Mouse (Mus musculus) olfactory bulb, adult 2 months (tissue): ENCODE results near the gene Ccr7. TPM values are rescaled to one million over a fixed set of nuclear protein-coding genes. Genes with fewer than 3 reads are reported as not detected.

Source experiments
- H3K27ac ChIP-seq: fragments of 200-500 bp; 2 replicates; pipeline ENCODE4 v1.5.1; 2012; ENCODE audit warnings: low read depth, low read length; ENCODE audit not compliant: insufficient read depth
- H3K4me1 ChIP-seq: fragments of 200-500 bp; 2 replicates; pipeline ENCODE4 v1.6.1; 2012; ENCODE audit warnings: low read length; ENCODE audit not compliant: control insufficient read depth, insufficient read depth
- H3K4me3 ChIP-seq: fragments of 200-500 bp; 2 replicates; pipeline ENCODE4 v1.5.1; 2012; ENCODE audit warnings: mild to moderate bottlenecking, low read depth, low read length, moderate library complexity; ENCODE audit not compliant: insufficient read depth
- CTCF ChIP-seq: fragments of 200-500 bp; IDR thresholded peaks from 2 replicates; pipeline ENCODE4 v1.5.1; 2012; ENCODE audit warnings: low read depth, mild to moderate bottlenecking, low read length, moderate library complexity; ENCODE audit not compliant: insufficient read depth
- POLR2A ChIP-seq: fragments of 200-500 bp; IDR thresholded peaks from 2 replicates; pipeline ENCODE4 v1.6.1; 2012; ENCODE audit warnings: mild to moderate bottlenecking, low read depth, low read length, moderate library complexity; ENCODE audit not compliant: insufficient read depth
- WGBS: fragments of 180-500 bp; shearing (Covaris S2); methylation state at CpG from one replicate; pipeline ENCODE4 v1.1.7; 2018; 5-methylcytosine and 5-hydroxymethylcytosine counted together
- polyA plus RNA-seq: library from polyadenylated mRNA; stranded (reverse); fragments of >200 nt; gene quantifications from 2 replicates; pipeline ENCODE4 v1.2.4, GENCODE M21; 2012; ENCODE audit warnings: low replicate concordance; ENCODE audit not compliant: missing spikeins, insufficient read depth, insufficient read length

Gene Ccr7
- not detected in 2 replicates for polyA plus RNA-seq

DNA sequence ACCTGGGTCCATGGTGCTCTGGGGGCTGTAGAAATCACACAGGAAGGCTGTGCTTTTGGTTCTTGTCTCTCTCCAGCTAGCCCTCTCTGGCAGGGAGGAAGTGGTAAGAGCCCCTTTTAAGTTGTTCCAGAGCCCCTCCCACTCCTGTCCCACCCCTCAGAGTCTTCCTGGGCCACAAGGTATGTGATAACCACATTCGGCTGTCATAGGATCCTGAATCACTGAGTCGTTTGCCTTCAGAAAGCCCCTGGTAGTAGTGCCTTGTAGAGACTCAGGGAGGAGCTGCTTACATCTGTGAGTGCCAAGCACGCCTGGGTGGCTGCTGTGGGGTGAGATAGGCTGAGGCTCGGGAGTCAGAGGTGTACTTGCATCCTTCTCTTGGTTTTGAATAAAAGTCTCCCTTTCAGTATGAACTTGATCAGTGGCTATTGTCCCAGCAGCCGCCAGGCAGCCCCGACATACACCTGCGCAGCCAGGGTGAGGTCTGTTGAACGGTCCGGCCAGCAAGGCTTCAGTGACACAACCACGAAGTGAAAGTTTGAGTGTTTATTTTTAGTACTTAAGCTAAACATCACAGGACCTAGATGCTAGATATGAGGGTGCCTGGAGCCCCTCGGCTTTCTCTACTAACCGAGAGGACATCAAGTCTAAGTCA is at the start of gene Ccr7:
Gene Ccr7 (minus strand): TSS at position 91 of the 655 bp plus-strand sequence.
- TF ChIP-seq CTCF (no peak), POLR2A (no peak)
- no peaks in the 10 kb centered on the region for H3K4me1 ChIP-seq
- H3K4me3 ChIP-seq, result no peak within 1 kb of the TSS
- 79% methylated on average over 12 of the region's 12 CpGs for WGBS
- H3K27ac ChIP-seq, result no peak within 1 kb of the TSS

DNA sequence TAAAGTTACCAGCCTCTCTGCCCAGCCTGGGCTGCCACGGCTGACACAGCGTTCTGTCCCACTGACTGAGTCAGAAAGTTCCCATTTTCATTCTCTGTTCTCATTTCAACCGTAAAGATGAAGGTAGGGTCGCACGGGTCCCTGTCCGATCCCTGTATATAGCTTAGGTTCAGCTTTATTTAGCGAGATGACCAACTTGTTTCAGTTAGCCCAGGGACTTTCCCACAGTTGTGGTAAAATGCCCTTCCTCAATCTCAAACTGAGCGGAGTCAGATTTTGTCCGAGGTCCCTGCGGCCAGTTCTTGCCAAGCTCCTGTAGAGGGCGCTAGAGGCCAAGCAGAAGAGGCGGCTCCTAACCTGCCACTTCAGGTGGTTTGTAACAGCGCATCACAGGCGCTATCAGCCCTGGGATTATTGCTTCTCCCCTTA is 34.3 kb upstream of the Ccr7 start:
- H3K27ac ChIP-seq, result no peak overlapping the region
- no peak overlapping the region for H3K4me3 ChIP-seq
- H3K4me1 ChIP-seq, result no peaks in the 10 kb centered on the region
- TF ChIP-seq POLR2A (no peak), CTCF (peak; percentile 72)
- 22% methylated on average over 14 of the region's 14 CpGs for WGBS

DNA sequence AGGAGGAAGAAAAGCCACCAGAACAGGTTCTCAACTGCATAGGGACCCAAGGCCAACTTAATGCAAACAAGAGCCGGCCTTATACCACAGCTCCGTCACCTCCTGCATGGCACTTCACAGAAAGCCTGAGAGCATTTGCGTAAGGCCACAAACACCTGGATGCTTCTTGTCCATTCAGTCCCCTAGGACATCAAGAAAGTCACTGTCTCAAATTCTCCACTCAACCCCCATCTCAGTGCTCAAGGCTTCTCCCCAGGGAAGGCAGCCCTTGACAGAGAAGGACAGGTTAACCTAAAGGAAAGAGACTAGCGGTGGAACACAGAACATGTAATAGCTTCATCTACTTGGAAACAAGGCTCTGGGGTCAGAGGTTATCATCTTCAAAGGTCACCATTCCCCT is 32.5 kb upstream of the Ccr7 start:
- Histone ChIP-seq H3K27ac (no peak overlapping the region), H3K4me3 (no peak overlapping the region), H3K4me1 (peaks cover 3% of the 10 kb centered on the region; the same call in 1 of the 2 replicates)
- TF ChIP-seq CTCF (no peak), POLR2A (no peak)
- 94% methylated on average over 4 of the region's 4 CpGs for WGBS

DNA sequence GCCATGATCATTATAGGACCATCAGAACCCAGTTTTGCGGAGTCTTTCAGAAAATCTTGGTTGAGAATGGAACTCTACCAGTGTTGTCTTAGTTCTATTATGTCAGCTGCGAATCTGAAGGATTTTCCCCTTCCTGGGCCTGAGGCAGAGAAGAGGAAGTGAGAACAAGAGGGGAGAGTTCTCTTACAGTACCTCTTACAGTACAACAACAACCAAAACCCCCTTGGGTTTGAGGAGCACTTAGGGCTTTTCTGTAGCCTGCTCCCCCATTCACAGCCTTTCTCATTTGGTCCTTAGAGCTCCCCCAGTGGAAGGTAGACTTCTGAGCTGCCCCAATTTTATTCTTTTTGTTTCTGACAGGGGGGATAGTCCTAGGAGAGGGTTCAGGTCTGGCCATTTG is 32.0 kb upstream of the Ccr7 start:
- no peak overlapping the region for H3K4me3 ChIP-seq

DNA sequence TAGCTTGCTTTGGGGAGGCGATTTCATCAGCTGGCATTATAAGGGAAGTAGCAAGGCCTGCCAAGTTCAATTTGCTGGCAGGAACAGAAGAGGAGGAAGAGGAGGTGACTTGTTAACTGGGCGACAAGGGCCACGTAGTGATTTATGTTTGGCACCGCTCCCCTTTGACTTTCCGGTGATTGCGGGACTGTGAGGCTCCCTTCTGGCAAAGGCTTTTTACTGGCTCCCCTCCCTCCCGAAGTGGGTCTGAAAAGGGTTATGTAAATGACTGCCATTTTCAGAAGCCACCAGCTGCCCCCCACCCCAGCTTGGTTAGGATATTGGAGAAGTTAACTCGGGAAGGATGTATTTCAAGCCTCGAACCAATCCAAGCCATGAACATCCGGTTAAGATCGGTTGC is 27.7 kb upstream of the Ccr7 start:
- H3K4me3 ChIP-seq, result no peak overlapping the region
- no peak for TF ChIP-seq POLR2A
- TF ChIP-seq CTCF, result no peak
- peaks cover 3% of the 10 kb centered on the region; the same call in 1 of the 2 replicates for H3K4me1 ChIP-seq
- 41% methylated on average over 11 of the region's 11 CpGs for WGBS
- H3K27ac ChIP-seq, result no peak overlapping the region

More for the DNA sequence above, 32.0 kb upstream of the Ccr7 start:
- peaks cover 3% of the 10 kb centered on the region; the same call in 1 of the 2 replicates for H3K4me1 ChIP-seq
- H3K27ac ChIP-seq, result no peak overlapping the region
- 68% methylated on average over 2 of the region's 2 CpGs for WGBS
- no peak for TF ChIP-seq CTCF
- no peak for TF ChIP-seq POLR2A

DNA sequence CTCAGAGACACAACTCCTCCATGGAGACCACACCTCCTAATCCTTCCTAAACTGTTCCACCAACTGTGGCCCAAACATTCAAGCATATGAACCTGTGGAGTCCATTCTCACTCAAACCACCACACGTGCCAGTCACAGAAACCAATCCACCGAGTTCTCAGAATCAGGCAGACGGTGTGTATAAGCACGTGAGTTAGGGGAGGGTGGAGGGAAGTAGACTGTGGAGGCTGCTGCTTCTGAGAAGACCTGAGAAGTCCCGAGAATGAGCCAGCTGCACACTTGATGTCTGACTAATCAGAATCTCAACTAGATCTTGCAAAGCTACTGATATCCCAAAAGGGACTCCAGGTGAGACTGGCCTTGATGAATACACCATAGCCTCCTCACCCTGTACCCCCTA is 25.2 kb upstream of the Ccr7 start:
- no peak for TF ChIP-seq CTCF
- TF ChIP-seq POLR2A, result no peak
- Histone ChIP-seq H3K4me3 (no peak overlapping the region), H3K27ac (no peak overlapping the region), H3K4me1 (peaks cover 3% of the 10 kb centered on the region; the same call in 1 of the 2 replicates)
- 91% methylated on average over 5 of the region's 5 CpGs for WGBS

DNA sequence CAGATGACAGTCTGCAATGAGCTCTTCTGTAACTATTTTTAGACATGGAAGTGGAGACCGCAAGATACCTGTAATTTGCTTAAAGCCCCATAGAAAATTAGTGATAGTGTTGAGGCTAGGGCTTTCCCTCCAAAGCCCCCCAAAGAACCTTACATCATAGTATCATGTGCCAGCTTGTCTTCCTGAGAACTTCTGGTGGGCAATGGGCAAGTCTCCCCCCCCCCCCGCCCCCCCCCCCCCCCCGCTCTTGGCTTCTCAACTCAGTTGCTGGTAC is 23.0 kb upstream of the Ccr7 start:
- H3K27ac ChIP-seq, result no peak overlapping the region
- WGBS, result 63% methylated on average over 3 of the region's 3 CpGs
- TF ChIP-seq POLR2A (no peak), CTCF (no peak)
- peaks cover 3% of the 10 kb centered on the region; the same call in 1 of the 2 replicates for H3K4me1 ChIP-seq
- H3K4me3 ChIP-seq, result no peak overlapping the region

DNA sequence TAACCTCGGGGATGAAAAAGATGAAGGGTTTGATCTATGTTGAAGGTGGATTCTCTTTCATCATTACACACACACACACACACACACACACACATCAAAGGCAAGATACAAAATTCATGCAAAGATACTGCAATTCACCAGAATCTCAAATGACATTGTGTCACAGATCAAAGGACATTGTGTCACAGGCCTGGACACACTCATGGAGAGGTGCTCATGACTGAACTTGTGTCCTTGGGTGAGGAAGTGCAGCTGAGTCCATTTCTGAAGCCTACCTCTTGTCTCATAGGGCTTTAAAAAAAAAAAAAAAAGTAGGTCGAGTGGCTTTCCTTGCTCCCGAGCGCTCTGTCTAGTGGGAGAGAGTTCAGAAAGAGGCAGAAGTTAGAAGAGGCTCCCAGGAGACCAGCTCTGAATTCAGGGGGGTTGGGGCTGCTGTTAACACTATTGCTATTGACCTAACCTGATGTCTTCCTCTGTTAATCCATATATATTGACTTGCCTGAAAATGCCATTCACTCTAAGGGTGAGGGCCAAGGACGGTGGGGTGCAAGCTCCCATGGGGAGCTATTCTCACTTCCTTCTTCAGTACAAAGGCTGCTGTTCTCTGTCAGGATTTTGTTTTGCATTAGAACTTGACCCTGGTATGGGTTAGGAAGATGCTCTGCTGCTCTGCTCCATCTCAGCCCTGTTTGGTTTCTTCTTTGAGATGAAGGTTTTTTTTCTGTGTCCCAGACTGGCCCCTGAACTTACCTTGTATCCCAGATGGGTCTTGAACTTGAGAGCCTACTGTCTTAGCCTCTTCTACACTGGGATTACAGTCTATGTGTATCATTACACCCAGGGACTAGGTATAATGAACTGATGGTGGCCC is 22.4 kb upstream of the Ccr7 start:
- no peak overlapping the region for H3K4me3 ChIP-seq
- WGBS, result 75% methylated on average over 5 of the region's 5 CpGs
- TF ChIP-seq POLR2A (no peak), CTCF (no peak)
- H3K4me1 ChIP-seq, result no peaks in the 10 kb centered on the region
- H3K27ac ChIP-seq, result no peak overlapping the region

DNA sequence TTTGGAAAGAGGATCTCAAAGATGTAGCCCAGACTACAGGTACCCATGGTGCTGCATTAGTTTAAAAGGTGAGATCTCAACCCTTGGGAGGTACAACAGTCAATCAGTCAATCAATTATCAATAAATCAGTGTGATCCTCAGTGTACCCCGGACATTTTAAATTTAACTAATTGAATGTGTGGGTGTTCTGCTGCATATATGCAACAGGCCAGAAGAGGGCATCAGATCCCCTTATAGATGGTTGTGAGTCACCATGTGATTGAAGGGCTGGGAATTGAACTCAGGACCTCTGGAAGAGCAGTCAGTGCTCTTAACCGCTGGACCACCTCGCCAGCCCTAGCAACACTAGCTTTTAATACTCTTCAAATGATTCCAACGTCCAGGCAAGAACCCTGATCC is 17.1 kb upstream of the Ccr7 start:
- Histone ChIP-seq H3K4me3 (no peak overlapping the region), H3K4me1 (0 out of 2 replicates have a peak, but pooled peaks cover 7% of the 10 kb centered on the region), H3K27ac (no peak overlapping the region)
- 84% methylated on average over 4 of the region's 4 CpGs for WGBS
- TF ChIP-seq POLR2A, result no peak
- no peak for TF ChIP-seq CTCF
